Mouse (Mus musculus) spleen, postnatal 14 days (tissue): ENCODE results near the gene Coq8a.
A peak's percentile ranks its signal among the peaks of the same experiment; 100 is the strongest.

Experiments used
- DNase-seq, 2 experiments: peaks; one replicate each; pipeline ENCODE4 v3.0.0; 2021 to 2022; ENCODE audit warnings: low spot score in 2 of 2

Gene Coq8a

GRCm38 (mm10) chr1:180116525-180116924 lies 82.9 kb downstream of the Coq8a start:
- peak in 1 of 2 experiments; percentile 6 for DNase-seq
